Mouse (Mus musculus) erythroblast, embryonic 14.5 days (primary cell): ENCODE results near the gene Tspan17.

ENCODE experiments used
- GATA1 ChIP-seq: IDR thresholded peaks from 2 replicates; pipeline ENCODE4 v1.6.1; 2012; ENCODE audit warnings: low read length, inconsistent platforms, mixed read lengths
- TAL1 ChIP-seq: IDR thresholded peaks from 3 replicates; pipeline ENCODE4 v1.6.1; 2012; ENCODE audit warnings: low read length, inconsistent platforms, mixed read lengths

DNA sequence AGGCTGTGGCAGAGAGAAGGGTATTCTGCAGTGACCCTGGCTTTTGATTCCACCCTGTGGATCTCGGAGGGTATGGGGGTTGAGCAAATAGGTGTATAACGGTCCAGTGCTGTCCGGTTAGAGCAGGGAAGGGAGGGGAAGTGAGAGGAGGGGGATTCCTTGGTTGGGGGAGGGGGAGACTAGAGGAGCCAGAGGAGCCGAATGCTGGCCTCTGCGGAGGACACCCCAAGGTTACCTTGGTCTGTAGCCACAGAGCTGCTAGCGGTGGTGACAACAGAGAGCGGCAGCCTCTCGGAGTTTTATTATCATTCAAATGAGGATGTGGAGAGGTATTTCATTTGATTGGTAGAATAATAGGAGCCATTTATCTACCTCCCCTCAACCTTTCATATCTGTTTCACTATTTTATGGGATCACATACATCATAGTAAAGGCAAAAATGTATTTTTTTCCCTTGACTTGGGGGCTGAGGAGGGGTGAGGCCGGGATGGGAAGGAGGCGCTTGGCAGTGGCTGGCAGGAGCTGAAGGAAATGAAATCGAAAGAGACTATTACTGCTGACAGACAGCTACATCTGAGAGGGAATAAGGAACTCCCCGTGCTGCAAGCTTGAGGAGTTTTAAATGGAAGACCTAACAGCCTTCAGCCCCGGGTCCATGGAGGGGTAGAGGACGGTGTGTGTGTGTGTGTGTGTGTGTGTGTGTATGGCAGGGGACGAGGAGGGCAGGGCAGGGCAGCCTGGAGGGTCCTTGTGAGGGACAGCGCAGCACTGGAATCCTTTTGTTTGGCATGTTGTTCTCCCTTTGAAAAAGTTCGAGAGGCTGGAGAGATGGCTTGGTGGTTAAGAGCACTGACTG lies 29.4 kb downstream of the Tspan17 start:
- TF ChIP-seq GATA1 = no peak
- TF ChIP-seq TAL1 = no peak
